8 mouse cellular contexts compared by ENCODE assay signal in the genomic region with DNA sequence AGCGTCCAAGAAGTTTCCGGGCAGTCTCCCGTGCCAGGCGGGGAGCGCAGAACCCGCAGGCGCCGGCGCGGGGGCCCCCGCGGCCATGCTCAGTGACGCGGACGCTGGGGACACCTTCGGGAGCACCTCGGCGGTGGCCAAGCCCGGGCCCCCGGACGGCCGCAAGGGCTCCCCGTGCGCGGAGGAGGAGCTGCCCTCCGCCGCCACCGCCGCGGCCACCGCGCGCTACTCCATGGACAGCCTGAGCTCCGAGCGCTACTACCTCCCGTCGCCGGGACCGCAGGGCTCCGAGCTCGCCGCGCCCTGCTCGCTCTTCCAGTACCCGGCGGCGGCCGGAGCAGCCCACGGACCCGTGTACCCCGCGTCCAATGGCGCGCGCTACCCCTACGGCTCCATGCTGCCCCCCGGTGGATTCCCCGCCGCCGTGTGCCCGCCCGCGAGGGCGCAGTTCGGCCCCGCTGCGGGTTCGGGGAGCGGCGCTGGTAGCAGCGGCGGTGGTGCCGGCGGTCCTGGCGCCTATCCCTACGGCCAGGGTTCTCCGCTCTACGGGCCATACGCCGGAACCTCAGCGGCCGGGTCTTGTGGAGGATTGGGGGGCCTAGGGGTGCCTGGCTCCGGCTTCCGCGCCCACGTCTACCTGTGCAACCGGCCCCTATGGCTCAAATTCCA. TPM values are rescaled to one million over a fixed set of nuclear protein-coding genes. Genes with fewer than 3 reads are reported as not detected.
DNase-seq lines count a peak whose midpoint lies in the region; ATAC-seq and TF ChIP-seq lines count a peak whose summit lies in the region.

No protein-coding gene starts in this region.

- peak overlapping the region; percentile 71 for H3K4me3 ChIP-seq in gastrocnemius, adult 2 months
- H3K4me3 ChIP-seq in hindbrain, embryonic 13.5 days, result peak overlapping the region; percentile 34
- H3K4me3 ChIP-seq in liver, embryonic 16.5 days (ENCODE audit: low read depth, low read length), result peak overlapping the region; percentile 43

- TF ChIP-seq CTCF in gastrocnemius, adult 2 months (IDR thresholded peaks at IDR 0.05), result peak; percentile 51
- TF ChIP-seq CTCF in Patski (IDR thresholded peaks at IDR 0.05), result peak; percentile 96

- H3K9me3 ChIP-seq in hindbrain, embryonic 13.5 days, result no peaks in the 10 kb centered on the region
- no peaks in the 10 kb centered on the region for H3K9me3 ChIP-seq in liver, embryonic 16.5 days (replicated peaks; ENCODE audit: control insufficient read depth, low read length)

- under 1% methylated on average over 70 of the region's 87 CpGs for WGBS in hindbrain, embryonic 13.5 days
- WGBS in liver, embryonic 16.5 days (ENCODE audit: insufficient replicate concordance), result under 1% methylated on average over 87 of the region's 87 CpGs

- POLR2A ChIA-PET in Patski (lab: Charles Lee), result no interaction called here

- intact Hi-C loops in gastrocnemius, adult 2 months (cut with DNase I), result no loop called here
- intact Hi-C loops in gastrocnemius, postnatal 36 days (cut with DNase I), result no loop called here

- H3K27me3 ChIP-seq in Patski, result peaks cover 18% of the 10 kb centered on the region
- peaks cover 96% of the 10 kb centered on the region for H3K27me3 ChIP-seq in hindbrain, embryonic 13.5 days
- peaks cover 87% of the 10 kb centered on the region for H3K27me3 ChIP-seq in liver, embryonic 16.5 days (ENCODE audit: control insufficient read depth, insufficient read depth, low read depth, low read length)

- peak; percentile 73 for ATAC-seq in Patski
- ATAC-seq in hindbrain, embryonic 13.5 days (ENCODE audit: low FRiP score), result no peak
- ATAC-seq in liver, embryonic 16.5 days (ENCODE audit: low read depth), result peak; percentile 30; the same call in 1 of the 2 replicates

- CTCF ChIA-PET in Patski (lab: Charles Lee), result interaction anchor here (1.5 kb wide), 1 partner anchor 91 kb away, joined by 5 read pairs; no protein-coding TSS in a partner anchor

- peak overlapping the region; percentile 53 for H3K4me2 ChIP-seq in hindbrain, embryonic 13.5 days
- peak overlapping the region; percentile 56 for H3K4me2 ChIP-seq in liver, embryonic 16.5 days (ENCODE audit: low read depth, low read length)

- no peak overlapping the region for H3K27ac ChIP-seq in gastrocnemius, adult 2 months
- no peak overlapping the region for H3K27ac ChIP-seq in hindbrain, embryonic 13.5 days
- no peak overlapping the region for H3K27ac ChIP-seq in liver, embryonic 16.5 days (ENCODE audit: low read length)

- peaks cover 33% of the 10 kb centered on the region for H3K4me1 ChIP-seq in hindbrain, embryonic 13.5 days (replicated peaks)
- H3K4me1 ChIP-seq in liver, embryonic 16.5 days (ENCODE audit: control insufficient read depth, low read depth, low read length), result no peaks in the 10 kb centered on the region; the same call in none of the 2 replicates

- DNase-seq in gastrocnemius, adult 2 months, result peak; percentile 43
- DNase-seq in gastrocnemius, adult 8-10 months (ENCODE audit: low spot score in 2 of 2), result no peak
- no peak for DNase-seq in Patski (ENCODE audit: low read depth, low spot score)
- DNase-seq in embryo, embryonic 11 days, result peak; percentile 73
- peak; percentile 66 for DNase-seq in retina, postnatal 1 day
- DNase-seq in gastrocnemius, postnatal 36 days, result no peak

- in situ Hi-C loops in Patski (cut with MboI; ENCODE audit: low pct_unique_long_range_greater_than_20kb), result no loop called here

- peak overlapping the region; percentile 40; the same call in 1 of the 2 replicates for H3K9ac ChIP-seq in hindbrain, embryonic 13.5 days
- H3K9ac ChIP-seq in liver, embryonic 16.5 days (ENCODE audit: low read depth, low read length), result no peak overlapping the region

- no peaks in the 10 kb centered on the region for H3K36me3 ChIP-seq in hindbrain, embryonic 13.5 days
- no peaks in the 10 kb centered on the region for H3K36me3 ChIP-seq in liver, embryonic 16.5 days (ENCODE audit: control insufficient read depth, insufficient read depth)

RNA-seq across cellular contexts. Expression of a gene that starts 1.0 kb away (rescaled TPM):
- total RNA-seq in gastrocnemius, adult 2 months (2021), result not detected
- total RNA-seq in gastrocnemius, adult 8-10 months (2022), result not detected
- 0.59 TPM for polyA plus RNA-seq in Patski (2021)
- 0.43 and 0.65 TPM in 2 replicates for polyA plus RNA-seq in hindbrain, embryonic 13.5 days (2015; fragmentation: Nextera tagmentation; extraction: Ambion mirVana)
- polyA plus RNA-seq in liver, embryonic 16.5 days (2015; fragmentation: Nextera tagmentation; extraction: Ambion mirVana), result 0.06 TPM in 1 of 2 replicates, not detected in the other
- not detected for total RNA-seq in gastrocnemius, postnatal 36 days (2021)

RNA-seq across cellular contexts. Expression of a gene that starts 27.1 kb away (rescaled TPM):
- 100 to 1,000 TPM; 397 to 426 TPM for total RNA-seq in gastrocnemius, adult 2 months (2021)
- total RNA-seq in gastrocnemius, adult 8-10 months (2022), result 100 to 1,000 TPM; 399 to 503 (median 431) TPM
- 96.8 TPM for polyA plus RNA-seq in Patski (2021)
- 47.9 and 49.5 TPM in 2 replicates for polyA plus RNA-seq in hindbrain, embryonic 13.5 days (2015; fragmentation: Nextera tagmentation; extraction: Ambion mirVana)
- 13.3 and 13.7 TPM in 2 replicates for polyA plus RNA-seq in liver, embryonic 16.5 days (2015; fragmentation: Nextera tagmentation; extraction: Ambion mirVana)
- 100 to 1,000 TPM; 262 to 330 TPM for total RNA-seq in gastrocnemius, postnatal 36 days (2021)

Comparison
In these comparisons a context has a peak if more than half of its experiments do, and no peak if none do; other contexts are left out.
1. DNase-seq: peak in gastrocnemius, adult 2 months (single experiment), embryo, embryonic 11 days (single experiment) and retina, postnatal 1 day (single experiment); none in gastrocnemius, adult 8-10 months (0 of 2), Patski (single experiment) and gastrocnemius, postnatal 36 days (0 of 2).
2. Peak in every context shown above with its lines, with median percentiles within 50 percentile points of each other: H3K4me3 ChIP-seq.